Mouse (Mus musculus): ENCODE data around the gene Abcg2.

Gene Abcg2

DNA sequence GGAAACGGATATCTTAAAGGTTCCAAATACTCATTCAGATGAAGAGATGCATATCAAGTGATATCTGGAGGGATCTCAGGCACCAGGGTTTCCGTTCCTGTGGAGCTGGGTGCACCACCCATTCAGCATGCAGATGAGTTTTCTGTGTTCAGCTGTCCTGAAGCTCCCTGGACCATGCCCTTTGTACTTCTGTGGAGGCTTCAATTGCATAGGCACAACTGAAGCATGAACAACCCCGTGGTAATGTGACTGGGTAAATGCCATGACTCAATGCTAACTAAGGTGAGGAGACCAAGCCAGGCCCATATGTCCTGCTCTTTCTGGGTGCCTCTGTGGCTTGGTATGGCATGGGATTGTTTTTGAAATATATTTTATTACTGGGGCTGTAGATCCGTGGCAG lies 49.4 kb downstream of the Abcg2 start:
- in situ Hi-C loops (cut with MboI, MseI): no loop called here

- in situ Hi-C loops (cut with MboI, MseI): no loop called here
These were observed 54.2 kb downstream of the Abcg2 start for GRCm38 (mm10) chr6:58638566-58638965.

DNA sequence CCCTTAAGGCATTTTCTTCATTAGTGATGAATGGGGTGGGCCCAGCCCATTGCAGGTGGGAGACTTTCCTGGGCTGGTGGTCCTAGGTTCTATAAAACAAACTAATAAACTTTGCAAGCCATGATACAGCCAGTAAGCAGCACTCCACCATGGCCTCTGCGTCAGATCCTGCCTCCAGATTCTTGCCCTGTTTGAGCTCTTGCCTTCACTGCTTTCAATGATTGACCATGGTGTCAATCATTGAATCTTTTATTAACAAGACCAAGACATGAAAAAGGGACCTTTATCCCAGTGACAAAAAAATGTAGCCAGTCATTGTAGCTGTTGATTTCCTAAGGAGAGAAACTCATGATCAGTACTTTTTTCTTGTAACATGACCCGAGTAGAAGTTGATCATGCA lies 55.1 kb downstream of the Abcg2 start:
- in situ Hi-C loops (cut with MboI, MseI): no loop called here

DNA sequence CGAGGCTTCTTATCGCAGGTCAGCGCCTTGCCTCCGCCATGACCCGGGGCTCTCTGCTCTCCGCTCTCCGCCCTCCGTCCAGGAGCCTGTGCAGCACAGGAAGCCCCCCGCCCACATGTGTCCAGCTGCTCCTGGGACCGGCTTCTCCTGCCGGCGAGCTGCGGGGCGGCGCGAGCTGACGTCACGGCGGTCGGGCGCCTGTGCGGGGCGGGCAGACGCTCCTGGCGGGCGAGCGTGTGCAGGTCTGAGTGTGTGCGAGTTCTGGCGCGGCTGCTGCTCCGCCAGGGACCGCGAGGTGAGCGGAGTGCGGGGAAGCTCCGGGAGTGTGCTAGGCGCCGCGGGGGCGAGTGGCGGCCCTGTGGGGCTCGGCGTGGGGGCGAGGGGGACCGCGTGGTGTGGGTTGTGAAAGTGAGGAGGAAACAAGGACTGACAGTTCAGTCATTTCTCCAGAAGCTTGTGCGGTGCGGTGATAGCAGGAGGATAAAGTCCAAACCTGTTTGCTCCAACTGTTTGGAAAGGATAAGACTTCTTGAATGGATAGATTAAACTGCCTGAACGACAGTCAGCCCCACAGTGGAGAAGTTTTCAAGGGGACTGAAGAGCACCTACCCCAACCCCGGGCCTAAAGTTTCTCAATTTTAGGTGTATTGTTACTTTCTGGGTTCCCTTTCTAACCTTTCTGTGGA lies 56.2 kb downstream of the Abcg2 start:
- in situ Hi-C loops (cut with MboI, MseI): no loop called here

DNA sequence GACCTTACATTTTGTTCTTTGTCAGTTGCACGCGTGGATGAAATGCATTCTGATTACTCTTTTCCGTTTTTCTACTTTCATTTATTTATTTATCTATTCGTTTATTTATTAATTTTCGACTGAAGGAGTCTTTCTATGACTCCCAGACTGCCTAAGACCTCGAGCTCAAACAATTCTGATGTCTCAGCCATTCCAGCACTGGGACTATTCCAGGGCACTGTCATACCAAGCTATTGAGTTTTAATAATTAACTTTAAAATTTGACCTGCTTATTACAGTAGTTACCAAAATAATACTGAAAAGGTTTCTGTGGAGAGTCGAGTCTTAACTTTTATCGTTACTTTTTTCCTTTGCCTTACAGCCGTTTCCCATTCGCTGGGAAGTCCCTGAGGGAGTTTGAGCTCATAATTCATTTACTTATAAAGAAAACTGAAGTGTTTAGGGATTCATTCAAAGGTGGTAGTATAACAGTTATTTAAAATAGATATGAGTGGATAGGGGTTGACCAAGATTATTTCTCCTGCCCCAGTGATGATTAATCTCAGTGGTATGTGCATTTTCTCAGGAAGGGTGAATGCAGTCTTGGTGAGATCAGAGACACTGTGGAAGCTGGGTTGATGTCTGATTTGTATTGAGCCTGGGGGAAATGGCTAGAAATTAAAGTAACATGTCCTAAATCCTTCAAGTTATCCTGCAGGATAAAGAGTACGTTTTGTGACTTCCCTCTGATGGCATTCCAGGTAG lies 56.9 kb downstream of the Abcg2 start:
- in situ Hi-C loops (cut with MboI, MseI): no loop called here

- in situ Hi-C loops (cut with MboI, MseI): no loop called here
These were observed 57.9 kb downstream of the Abcg2 start for GRCm38 (mm10) chr6:58642191-58642590.

DNA sequence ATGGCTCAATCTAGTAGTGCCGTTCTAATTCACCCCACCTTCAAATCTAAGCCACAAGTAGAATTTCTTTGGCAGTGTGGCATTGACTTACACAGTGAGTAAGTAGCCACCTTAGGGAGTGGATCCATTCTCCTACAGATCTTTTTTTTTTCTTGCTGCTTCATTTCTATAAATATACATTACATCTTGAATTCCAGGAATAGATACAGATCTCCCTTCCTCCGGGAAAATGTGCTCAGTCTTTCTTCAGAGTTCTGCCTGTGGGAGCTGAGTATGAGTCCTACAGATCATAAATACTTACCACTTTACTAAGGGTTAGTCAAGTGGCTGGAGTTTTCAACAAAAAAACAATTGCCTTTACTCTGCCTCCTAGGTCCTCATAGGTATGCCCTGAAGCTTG lies 60.3 kb downstream of the Abcg2 start:
- in situ Hi-C loops (cut with MboI, MseI): no loop called here

GRCm38 (mm10) chr6:58648100-58648749 lies 63.9 kb downstream of the Abcg2 start:
- in situ Hi-C loops (cut with MboI, MseI): no loop called here

- in situ Hi-C loops (cut with MboI, MseI): no loop called here
These were observed 65.8 kb downstream of the Abcg2 start for GRCm38 (mm10) chr6:58650136-58650535.

DNA sequence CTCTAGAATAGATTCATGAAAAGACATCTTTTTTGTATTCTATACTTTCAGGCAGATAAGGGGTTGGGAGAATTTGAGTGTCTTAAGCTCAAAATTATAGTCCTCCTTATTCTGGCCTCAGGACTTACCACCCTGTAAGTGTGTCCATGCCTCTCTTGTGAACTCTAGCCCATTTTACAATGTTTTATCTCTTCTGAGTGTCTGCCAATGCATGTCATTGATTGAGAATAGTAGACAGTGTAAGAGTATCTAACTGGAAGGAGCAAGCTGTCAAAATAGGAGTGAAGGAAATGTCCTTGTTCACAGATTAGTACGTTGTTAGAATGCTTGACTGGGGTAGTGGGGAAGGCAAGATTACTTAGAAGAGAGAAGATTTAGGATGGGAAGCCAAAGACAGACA lies 66.7 kb downstream of the Abcg2 start:
- in situ Hi-C loops (cut with MboI, MseI): no loop called here

DNA sequence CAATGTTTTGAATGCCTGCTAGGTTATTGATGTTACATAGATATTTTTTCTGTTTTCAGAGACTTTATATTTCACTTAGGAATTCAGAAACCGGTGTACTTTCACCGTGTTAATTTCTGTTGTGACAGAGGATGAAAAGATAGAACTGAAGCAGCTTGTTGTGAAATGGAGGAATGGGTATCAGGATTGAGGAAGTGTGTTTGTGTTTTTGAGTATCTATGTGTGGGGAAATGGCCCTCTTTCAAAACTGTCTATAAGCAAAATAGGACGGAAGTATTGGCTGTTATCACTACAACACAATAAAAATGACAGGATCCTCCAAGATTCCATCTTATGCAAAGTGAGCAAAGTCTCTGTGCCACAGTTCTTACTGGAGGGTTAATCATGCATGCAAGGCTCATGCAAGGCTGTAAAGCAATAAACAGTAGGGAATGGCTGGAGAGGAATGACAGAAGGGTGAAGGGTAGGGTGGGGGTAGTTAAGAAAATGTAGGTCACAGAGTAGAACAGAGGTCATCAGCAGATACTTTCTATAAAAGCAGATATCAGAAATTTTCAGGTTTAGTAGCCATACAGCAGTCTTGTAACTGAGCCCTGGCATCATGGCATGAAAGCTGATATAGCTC lies 76.7 kb downstream of the Abcg2 start:
- in situ Hi-C loops (cut with MboI, MseI): no loop called here

DNA sequence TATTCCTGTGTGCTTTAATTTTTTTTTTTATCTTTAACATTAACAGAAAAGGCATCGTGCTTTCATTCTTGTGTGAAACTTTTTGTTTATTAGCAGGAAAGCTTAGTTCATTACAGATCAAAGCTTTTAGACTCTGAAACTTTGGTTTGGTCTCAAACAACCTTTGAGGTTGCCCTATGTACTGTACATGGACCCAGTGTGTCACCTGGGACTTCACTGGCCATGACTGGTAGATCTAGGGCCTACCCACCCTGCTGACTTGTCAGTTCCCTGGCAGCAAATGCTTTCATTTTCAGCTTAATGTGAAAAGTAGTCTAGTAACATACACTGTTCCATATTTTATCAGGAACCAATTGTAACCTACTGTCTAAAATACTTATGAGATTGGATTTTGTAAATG lies 93.5 kb downstream of the Abcg2 start:
- in situ Hi-C loops (cut with MboI, MseI): loop anchor here in 1 of 2 experiments (10.0 kb wide), 1 partner anchor 477 kb away; no protein-coding TSS in a partner anchor

DNA sequence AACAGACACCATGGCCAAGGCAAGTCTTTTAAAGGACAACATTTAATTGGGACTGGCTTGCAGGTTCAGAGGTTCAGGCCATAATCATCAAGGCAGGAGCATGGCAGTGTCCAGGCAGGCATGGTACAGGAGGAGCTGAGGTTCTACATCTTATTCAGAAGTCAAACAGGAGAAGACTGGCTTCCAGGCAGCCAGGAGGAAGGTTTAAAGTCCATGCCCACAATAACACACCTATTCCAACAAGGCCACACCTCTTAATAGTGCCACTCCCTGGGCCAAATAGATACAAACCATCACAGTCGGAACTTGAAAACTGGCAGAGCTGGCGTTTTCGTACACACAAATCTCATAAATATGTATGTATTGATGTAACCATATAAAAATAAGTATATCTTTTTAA lies 94.2 kb downstream of the Abcg2 start:
- in situ Hi-C loops (cut with MboI, MseI): loop anchor here in 1 of 2 experiments (10.0 kb wide), 1 partner anchor 476 kb away; no protein-coding TSS in a partner anchor

DNA sequence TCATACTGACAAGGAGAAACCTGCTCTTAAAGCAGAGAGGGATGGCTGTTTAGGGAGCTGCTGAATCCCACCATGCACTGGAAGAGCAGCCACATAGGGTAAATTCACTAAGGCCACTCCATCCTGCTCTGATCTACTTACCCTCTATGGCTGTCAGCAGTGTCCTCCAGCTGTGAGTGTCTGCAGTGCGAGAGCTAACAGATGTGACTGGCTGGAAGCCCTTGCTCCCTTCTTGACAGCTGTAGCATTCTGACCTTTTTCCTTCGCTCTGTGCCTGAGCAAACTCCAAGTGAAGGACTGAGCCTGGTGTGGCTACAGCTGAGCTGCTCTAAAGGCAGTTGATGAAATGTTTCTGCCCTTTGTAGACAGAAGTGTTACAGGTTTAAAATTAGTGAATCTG lies 107.3 kb downstream of the Abcg2 start:
- in situ Hi-C loops (cut with MboI, MseI): no loop called here

GRCm38 (mm10) chr6:58694257-58694656 lies 109.9 kb downstream of the Abcg2 start:
- in situ Hi-C loops (cut with MboI, MseI): no loop called here

GRCm38 (mm10) chr6:58694765-58695164 lies 110.4 kb downstream of the Abcg2 start:
- in situ Hi-C loops (cut with MboI, MseI): no loop called here

DNA sequence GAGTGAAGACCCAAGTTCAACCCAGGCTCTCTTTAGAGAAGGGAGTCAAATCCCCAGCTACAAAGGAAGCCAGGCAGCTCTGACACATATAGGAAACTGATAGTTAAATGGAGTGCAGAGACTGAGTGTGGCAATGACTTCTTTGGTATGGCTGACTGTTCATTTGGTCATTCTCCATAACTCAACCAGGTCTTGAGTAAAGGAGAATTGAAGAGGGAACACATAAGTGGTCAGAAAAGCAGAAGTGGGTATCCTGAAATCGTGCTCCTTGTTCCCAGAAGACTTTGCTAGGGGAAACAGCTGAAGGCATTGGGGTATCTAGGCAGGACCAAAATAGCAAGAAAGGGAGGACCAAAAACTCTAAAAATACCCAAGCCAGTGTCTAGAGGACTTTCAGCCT lies 126.0 kb downstream of the Abcg2 start:
- in situ Hi-C loops (cut with MboI, MseI): no loop called here

DNA sequence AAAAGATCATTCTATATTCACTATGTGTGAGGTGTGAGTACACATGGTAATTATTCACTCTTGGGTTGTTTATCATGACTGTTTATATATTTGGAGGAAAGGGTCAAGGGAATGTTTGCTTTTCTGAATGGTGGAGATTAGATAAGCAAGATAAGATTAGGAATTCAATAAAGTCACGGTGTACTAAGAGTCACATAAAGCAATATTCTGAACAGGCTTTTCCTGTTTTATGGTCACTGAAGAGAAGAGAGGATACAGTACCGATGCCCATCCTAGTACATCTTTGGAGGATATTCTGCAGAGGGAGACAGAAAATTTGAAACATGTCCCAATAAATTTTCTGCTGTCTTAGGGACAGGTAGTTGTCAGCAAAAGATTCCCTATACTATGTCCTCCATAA lies 127.6 kb downstream of the Abcg2 start:
- in situ Hi-C loops (cut with MboI, MseI): no loop called here

DNA sequence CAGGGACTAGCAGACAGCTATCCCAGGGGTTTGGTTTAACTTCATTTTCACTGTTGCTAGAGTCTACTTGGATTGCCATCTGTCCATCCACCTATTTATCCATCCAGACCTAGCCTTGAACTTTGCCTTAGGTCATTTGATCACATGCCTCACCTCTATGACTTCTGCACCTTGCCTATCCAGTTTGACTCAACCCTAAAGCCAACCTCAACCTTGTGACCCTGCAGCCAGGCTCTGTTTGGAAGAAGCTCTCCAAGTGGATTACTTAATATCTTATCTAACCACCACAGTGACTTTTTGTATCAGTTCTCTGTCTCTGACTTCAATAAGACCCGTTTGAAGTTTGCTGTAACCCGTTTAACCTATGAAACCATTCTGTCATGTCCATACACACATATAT lies 149.5 kb downstream of the Abcg2 start:
- in situ Hi-C loops (cut with MboI, MseI): no loop called here

DNA sequence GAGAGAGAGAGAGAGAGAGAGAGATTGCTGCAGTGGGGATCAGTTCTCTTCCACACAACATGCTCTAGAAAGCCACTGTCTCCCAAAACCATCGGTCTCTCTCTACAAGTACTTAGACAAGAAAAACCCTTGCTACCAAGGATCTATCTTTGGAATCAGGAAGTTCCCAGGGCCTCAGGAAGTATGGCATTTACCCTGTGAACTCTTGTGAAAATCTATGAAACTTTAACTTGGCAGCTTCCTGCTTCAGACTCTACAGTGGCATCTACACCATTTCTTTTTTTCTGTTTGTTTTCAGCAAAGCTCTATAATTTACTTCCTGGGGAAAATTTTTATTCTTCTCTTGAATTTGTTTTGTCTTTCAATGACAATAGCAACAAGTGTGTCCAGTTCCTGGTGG lies 150.8 kb downstream of the Abcg2 start:
- in situ Hi-C loops (cut with MboI, MseI): no loop called here

Measured in T-helper 17 cell (primary cell).